Mouse (Mus musculus) neutrophil, adult 5-6 weeks (primary cell): Measurements from ENCODE around the gene Sco1. TPM values are rescaled to one million over a fixed set of nuclear protein-coding genes. Genes with fewer than 3 reads are reported as not detected.
A peak's percentile ranks its signal among the peaks of the same experiment; 100 is the strongest.
"Not testable (repeated sequence)": the region's sequence is repeated elsewhere in the genome, so short reads cannot be mapped to it uniquely, and the experiment has no call there.

Source experiments
- ATAC-seq: fragments of 151-379, 151-347 bp; 2 replicates; pipeline ENCODE4 v1.8.0; 2017; ENCODE audit warnings: mild to moderate bottlenecking, moderate TSS enrichment; ENCODE audit not compliant: insufficient number of reproducible peaks, poor library complexity, low FRiP score, severe bottlenecking; ENCODE audit errors: extremely low read depth
- total RNA-seq: library from RNA; stranded (forward); fragments of 200-1000 nt; gene quantifications from 2 replicates; pipeline ENCODE4 v1.2.3, GENCODE M21; 2017

Gene Sco1
- 9.9 and 14.5 TPM in 2 replicates for total RNA-seq

GRCm38 (mm10) chr11:67052321-67052952 lies at the start of gene Sco1, which contains the start of gene Adprm:
Gene Sco1, plus strand, starts transcription at chr11:67052670.
Gene Adprm, minus strand, starts transcription at chr11:67052594.
- ATAC-seq = peak; percentile 95

- no peak for ATAC-seq
These were observed 49.6 kb upstream of the Sco1 start for GRCm38 (mm10) chr11:67002911-67003310.

GRCm38 (mm10) chr11:67007961-67008360 lies 44.5 kb upstream of the Sco1 start:
- no peak for ATAC-seq

DNA sequence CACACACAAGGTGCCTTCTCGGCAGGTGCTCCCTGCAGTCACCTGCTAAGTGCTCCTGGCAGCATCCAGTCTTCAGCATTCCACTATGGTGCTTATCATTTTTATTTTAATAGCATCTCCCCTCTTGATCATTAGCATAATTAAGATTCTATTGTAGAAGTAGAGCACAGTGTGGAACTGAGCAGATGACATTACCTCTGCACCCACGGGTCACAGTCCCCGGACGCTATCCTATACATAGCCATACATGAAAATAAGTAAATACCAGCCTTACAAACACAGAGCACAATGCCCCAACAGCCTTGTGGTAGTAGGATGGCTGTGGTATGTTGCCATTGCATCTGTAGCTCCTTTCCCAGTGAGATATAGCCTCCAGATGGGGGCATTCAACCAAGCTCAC lies 43.9 kb upstream of the Sco1 start:
- ATAC-seq = no peak

DNA sequence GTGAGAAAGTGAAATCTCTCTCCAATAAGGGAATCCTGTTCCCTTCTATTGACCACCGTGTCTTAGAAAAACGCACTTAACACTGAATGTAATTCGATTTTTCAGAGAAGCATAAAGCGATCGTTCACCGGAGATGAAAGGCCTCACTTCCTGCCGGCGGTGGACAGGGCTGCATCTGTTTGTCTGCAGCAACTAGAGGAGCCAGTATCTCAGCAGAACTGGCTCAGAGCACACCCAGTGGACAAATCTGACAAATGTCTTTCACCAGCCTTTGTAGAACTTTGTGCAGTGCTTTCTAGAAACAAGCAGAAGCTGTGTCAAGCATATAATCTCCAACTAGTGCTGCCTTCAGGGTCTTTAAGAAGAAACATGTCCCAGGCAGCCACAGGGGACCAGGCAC lies 42.0 kb upstream of the Sco1 start:
- ATAC-seq = no peak

GRCm38 (mm10) chr11:67011635-67012034 lies 40.8 kb upstream of the Sco1 start:
- ATAC-seq = no peak

DNA sequence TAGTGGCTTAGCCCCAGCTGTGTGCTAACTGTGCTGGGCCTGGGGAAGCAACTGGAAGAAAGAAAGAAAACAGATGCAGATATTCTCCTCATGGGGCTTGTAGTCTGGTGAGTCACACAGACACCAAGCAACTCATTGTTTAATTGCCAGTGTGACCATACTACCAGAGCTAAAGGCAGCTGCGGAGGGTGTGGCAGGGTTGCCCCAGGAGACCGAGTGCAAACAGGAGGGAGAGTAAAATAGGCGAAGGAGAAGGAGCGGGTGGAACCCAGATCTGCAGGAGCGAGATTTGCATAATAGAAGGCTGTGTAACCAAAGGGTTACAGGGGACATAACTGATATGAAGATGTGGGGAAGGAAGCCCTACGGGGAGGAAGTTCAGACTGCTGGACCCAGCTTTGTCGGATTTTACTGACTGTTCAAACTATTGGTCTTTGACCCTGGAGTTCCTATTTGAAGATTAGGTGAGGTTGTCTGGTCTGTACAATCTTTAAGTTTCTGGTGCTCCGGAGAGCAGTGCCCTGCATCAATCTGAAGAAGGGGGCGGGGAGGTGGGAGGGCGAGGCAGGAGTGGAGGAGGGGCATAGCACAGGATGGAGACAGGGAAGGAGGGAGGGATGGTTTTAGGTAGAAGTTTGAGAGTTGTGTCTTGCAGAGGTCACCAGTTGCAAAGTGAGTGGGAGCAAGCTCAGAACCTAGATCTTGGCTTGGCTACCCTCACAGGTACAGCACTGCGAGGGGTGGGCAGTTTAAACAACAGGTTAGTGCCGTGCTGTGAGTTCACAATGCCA lies 34.5 kb upstream of the Sco1 start:
- no peak for ATAC-seq

DNA sequence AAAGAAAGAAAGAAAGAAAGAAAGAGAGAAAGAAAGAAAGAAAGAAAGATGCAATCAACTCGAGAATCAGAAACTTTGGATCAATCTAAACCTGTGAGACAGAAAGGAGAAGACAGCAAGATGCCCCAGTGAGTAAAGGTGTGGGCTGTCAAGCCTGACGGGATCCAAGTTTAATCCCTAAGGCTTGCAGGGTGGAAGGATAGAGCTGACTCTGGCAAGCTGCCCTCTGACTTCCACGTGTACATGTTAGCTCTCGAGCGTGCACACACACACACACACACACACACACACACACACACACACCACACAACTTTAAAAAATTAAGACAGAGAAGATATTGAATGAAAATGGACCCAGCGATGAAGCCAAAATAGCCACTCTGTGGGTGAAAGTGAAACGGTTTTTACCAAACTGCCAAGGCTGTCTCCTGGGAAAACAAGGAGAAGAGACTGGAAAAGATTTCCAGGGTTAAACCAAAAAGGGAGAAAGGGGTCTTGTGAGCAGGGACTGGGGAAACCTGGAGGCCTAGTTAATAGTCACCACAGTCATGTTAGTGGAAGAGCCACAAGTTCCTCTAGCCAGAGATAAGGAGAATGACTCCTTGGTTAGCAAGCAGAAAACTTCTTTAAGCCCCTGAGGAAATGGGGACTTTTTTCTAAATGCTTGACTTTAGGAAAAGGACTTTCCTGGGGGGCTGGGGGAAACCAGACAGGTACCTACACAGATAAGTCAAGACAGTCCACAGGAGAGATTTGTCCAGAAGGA lies 32.6 kb upstream of the Sco1 start:
- ATAC-seq = no peak

DNA sequence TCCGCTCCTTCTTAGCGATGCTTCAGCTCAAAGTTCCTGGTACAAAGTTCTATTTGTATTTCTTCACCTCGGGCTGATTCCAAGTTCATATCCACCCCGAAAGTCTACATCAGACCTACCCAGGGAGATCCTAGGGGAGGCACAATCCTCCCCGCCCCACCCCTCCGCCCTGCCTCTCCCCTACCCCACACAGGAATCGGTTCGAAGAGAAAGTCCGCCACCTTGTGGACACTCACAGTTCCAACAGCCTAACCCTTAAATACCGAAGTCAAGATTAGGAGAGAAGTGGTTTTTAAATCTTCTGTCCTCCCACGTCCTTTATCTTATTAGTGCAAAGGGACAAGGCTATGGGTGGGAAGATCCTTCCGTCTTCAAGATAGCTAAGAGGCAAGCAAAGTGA lies 31.5 kb upstream of the Sco1 start:
- 0 out of 2 replicates have a peak, but pooled peaks have one; percentile 37 for ATAC-seq

DNA sequence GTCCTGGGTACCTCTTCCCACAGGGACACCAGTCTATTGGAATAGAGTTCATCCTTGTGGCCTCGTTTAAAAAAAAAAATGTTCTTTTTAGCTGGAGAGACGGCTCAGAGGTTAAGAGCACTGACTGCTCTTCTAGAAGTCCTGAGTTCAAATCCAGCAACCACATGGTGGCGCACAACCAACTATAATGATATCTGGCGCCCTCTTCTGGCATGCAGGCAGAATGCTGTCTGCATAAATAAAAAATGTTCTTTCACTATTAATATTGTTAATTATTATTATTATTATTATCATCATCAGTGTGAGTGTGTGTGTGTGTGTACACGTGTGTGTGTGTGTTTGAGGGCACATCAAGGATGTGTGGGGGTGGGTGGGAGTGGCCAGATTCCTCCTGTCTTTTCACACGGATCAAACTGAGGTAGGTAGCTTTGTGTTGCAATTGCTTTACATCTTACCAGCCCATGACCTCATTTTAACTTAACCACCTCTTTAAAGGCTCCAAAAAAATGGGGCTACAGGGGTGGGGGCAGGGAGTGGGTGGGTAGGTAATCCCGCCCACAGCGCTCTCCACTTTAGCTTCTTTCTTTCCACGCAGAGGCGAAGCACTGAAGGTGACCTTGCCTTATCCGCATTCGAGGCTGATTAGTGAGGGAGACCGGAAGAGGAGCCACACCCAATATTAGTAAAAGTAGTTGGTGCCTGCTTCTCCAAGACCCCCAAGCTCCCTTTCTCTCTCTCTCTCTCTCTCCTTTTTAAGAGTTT lies 29.9 kb upstream of the Sco1 start:
- no peak for ATAC-seq

DNA sequence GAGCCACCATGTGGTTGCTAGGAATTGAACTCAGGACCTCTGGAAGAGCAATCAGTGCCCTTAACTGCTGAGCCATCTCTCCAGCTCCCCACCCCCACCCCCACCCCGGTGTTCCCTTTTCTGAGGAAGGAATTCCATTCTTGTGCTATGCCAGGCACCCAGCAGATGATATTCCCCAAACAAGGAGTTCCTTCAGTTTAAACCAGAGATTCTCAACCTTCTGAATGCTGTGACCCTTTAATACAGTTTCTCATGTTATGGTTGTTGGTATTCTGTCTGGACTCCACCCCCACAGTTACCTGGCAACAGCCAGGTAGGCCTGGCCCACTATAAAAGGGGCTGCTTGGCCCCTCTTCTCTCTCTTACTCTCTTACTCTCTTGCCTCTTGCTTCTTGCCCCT lies 29.3 kb upstream of the Sco1 start:
- ATAC-seq = not testable (repeated sequence)

DNA sequence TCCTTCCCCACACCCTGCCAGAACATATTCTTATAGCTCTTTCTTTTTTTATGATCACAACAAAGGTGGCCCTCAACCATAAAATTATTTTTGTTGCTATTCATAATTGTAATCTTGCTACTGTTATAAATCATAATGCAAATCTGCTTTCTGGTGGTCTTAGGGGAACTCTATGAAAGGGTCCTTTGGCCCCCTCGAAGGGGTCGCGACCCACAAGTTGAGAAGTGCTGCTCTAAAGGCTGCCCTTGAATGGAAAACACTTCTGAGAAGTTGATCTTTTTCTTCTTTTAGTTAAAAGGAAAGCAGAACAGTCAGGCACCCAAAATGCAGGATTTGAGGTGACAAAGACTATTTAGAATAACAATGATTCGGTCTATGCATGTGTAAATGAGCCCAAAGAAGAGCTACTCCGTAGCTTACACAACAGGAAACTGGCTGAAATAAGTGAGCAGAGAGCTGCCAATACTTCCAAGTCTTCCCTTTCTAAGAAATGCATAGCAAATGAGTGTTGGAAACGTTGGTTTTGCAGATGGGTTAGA lies 28.6 kb upstream of the Sco1 start:
- ATAC-seq = no peak

DNA sequence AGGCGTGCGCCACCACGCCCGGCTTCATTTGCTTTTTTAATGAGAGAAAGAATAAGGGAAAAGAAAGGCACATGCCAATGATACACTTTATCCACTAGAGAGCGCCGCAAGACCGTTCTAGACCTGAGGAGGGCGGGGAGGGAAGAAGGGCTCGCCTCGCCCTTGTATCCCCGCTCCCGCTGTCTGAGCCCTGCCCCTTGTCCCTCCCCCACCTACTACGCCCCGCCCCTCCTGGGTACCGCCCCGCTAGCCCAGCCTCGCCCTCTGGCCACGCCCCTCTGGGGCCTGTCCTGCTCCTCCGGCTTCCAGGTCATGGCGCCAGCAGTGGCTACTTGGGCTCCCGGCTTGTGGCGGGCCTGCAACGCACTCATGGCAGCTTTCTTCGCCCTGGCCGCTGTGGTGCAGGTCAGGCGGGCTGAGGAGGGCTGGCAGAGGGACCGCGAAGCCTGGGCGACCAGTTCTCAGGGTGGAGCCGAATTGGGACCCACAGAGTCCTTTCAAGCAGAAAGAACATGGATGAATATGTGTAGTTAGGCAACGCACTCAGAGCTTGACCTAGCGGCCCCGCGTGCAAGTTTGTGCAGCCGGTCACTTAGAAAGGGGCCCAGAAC lies 27.5 kb upstream of the Sco1 start, which contains the start of gene Tmem220:
Gene Tmem220, plus strand, starts transcription at position 288 of the 611 bp plus-strand sequence.
- ATAC-seq = peak; percentile 98

DNA sequence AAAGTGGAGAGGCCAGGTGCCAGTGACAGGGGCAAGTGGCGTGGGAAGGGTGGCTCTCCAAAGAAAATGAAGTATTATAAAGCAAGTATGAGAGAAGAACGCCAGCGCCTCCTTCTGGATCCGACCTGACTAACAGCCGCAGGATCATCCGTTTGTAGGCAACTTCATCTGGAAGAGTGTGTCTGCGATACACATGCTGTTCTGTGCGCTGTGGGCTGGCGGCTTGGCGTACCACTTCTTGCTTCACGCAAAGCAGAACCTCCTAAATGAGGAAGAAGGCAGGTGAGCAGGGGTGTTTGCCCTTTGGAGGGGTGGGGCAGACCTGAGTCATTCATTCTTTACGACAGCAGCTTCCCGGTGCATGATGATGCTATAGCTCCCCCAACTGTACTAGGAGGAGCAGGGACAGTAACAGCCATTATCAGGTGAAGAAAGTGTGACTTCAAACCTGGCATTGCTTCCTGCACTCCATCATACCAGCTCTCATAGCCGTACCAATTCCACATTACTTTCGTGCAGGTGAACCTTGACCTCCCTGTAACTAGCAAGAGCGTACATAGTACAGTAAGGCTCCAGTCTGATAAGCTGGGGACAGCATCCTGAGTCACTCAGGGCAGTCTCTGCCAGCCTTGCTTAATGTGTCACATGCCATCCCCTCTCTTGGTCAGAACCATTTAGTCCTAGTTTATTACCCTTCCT lies 21.4 kb upstream of the Sco1 start:
- peak; percentile 84 for ATAC-seq

DNA sequence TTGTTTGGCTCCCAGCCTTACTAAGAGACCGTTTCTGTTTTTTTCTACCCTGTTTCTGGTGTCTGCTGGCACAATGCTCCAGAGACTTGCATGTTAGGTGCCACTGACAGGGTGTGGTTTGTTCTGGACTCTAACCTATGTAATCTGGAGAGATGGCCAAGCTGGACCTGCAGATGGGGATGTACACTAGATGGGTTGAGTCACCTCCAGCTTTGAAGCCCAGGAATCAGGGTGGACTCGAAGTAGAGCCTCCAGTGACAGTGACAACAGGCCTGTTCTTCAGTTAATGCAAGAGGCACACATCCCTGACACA lies 20.9 kb upstream of the Sco1 start:
- no peak for ATAC-seq

DNA sequence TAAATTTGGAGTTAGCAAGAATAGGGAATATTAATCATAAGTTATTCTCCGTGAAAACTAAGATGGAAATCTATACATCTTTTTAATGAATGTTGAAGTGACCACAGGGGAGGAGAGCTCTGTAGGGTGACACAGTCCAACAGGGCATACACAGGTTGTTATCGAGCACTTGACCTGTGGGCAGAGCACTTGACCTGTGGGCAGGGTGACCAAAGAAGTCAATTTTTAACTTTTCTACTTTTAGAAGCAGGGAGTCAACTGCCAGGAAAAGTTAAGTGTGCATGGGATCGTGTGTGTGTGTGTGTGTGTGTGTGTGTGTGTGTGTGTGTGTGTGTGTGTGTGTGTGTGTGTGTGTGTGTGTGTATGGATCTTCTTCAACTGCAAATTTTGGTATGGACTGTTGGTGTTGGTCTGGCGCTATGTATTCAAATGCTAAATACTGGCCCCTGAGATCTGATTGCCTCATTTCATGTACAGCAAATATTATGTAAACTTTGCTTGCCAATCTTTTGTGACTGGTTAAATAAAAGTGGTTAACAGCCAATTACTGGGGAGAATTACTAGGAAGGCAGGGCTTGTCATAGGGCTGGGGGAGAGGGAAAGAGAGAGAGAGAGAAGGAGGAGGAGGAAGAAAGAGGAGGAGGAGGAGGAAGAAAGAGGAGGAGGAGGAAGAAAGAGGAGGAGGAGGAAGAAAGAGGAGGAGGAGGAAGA lies 17.5 kb upstream of the Sco1 start:
- ATAC-seq = no peak

DNA sequence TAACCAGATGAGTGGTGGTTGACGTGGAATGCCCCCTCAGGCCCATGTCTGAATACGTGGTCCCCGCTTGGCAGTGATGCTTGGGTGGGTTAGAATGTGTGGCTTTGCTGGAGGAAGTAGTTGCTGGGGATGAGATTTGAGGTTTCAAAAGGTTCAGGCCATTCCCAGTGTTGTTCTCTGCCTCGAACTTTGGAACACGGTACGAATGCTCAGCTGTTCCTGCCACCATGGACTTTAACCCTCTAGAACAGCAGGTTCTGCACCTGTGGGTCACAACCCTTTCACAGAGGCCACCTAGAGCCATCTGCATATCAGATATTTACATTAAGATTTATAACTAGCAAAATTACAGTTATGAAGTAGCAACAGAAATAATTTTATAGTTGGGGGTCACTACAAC lies 16.2 kb upstream of the Sco1 start:
- ATAC-seq = no peak
